Mouse (Mus musculus): ENCODE data around the gene Phykpl.

- TF ChIP-seq CTCF (IDR thresholded peaks at IDR 0.05; ENCODE audit: control insufficient read depth, insufficient read depth, insufficient read length) (peak; percentile 21), USF1 (IDR thresholded peaks at IDR 0.05; ENCODE audit: low read depth) (no peak), MAX (IDR thresholded peaks at IDR 0.05) (no peak), CEBPB (IDR thresholded peaks at IDR 0.05; ENCODE audit: low read depth) (peak; percentile 10), MYOG (IDR thresholded peaks at IDR 0.05; ENCODE audit: control insufficient read depth, extremely low read depth, insufficient read length) (no peak), MYOD1 (IDR thresholded peaks at IDR 0.05; ENCODE audit: control insufficient read depth, insufficient read length, low read depth) (no peak), FOSL1 (IDR thresholded peaks at IDR 0.05; ENCODE audit: insufficient read depth, low read length, poor library complexity, severe bottlenecking) (no peak)
Measured at GRCm38 (mm10) chr11:51636323-51636684, 51.7 kb downstream of the Phykpl start.

All from C2C12 (cell line).